Mouse (Mus musculus) kidney, adult 2 months (tissue): ENCODE data around the gene Rcl1. TPM values are rescaled to one million over a fixed set of nuclear protein-coding genes. Genes with fewer than 3 reads are reported as not detected.

Experiments used
- DNase-seq: peaks from one replicate; pipeline ENCODE4 v3.0.0; 2021
- H3K27ac ChIP-seq: fragments of 200-500 bp; 2 replicates; pipeline ENCODE4 v1.5.1; 2012; ENCODE audit warnings: low read depth, low read length, control low read depth, inconsistent platforms; ENCODE audit not compliant: insufficient read depth
- H3K27me3 ChIP-seq: fragments of 200-500 bp; replicated peaks from 2 replicates; pipeline ENCODE4 v1.6.1; 2012; ENCODE audit warnings: mild to moderate bottlenecking, moderate library complexity, low read length, inconsistent platforms; ENCODE audit not compliant: control insufficient read depth, insufficient read depth
- H3K36me3 ChIP-seq: fragments of 200-500 bp; 2 replicates; pipeline ENCODE4 v1.6.1; 2012; ENCODE audit warnings: mild to moderate bottlenecking, moderate library complexity, low read length, inconsistent platforms; ENCODE audit not compliant: control insufficient read depth, insufficient read depth
- H3K4me1 ChIP-seq: fragments of 200-500 bp; 2 replicates; pipeline ENCODE4 v1.6.1; 2011; ENCODE audit warnings: low read length; ENCODE audit not compliant: control insufficient read depth, insufficient read depth
- H3K4me3 ChIP-seq: fragments of 200-500 bp; 2 replicates; pipeline ENCODE4 v1.5.1; 2011; ENCODE audit warnings: mild to moderate bottlenecking, low read depth, low read length, control low read depth; ENCODE audit not compliant: insufficient read depth
- CTCF ChIP-seq: fragments of 200-500 bp; conservative IDR thresholded peaks from 2 replicates; pipeline ENCODE4 v1.5.1; 2011; ENCODE audit warnings: low read depth, mild to moderate bottlenecking, control low read depth, low read length, moderate library complexity, mixed read lengths; ENCODE audit not compliant: insufficient read depth, insufficient read length
- POLR2A ChIP-seq: fragments of 200-500 bp; IDR thresholded peaks from one replicate; pipeline ENCODE4 v1.6.1; 2011; ENCODE audit warnings: low read depth, low read length, control low read depth
- WGBS: fragments of 180-500 bp; shearing (Covaris S2); methylation state at CpG from one replicate; pipeline ENCODE4 v1.1.7; 2018; 5-methylcytosine and 5-hydroxymethylcytosine counted together
- polyA plus RNA-seq: library from polyadenylated mRNA; depleted of rRNA; stranded (reverse); fragments of >200 nt; gene quantifications from 2 replicates; pipeline ENCODE4 v1.2.3, GENCODE M21; 2012

The Rcl1 gene
- polyA plus RNA-seq, 1 experiment: 17.6 TPM

GRCm38 (mm10) chr19:29112662-29113061, 11.5 kb downstream of the Rcl1 start:
- 20% methylated on average over 8 of the region's 8 CpGs for whole genome bisulfite sequencing
- no peaks in the 10 kb centered on the region for H3K36me3 ChIP-seq
- H3K4me3 ChIP-seq: 0 out of 2 replicates have a peak overlapping the region, but pooled peaks have one; percentile 0
- H3K27ac ChIP-seq: peak overlapping the region; percentile 30
- peak; percentile 90 for DNase-seq
- TF ChIP-seq POLR2A (no peak), CTCF (peak; percentile 48)
- no peaks in the 10 kb centered on the region for H3K27me3 ChIP-seq
- peaks cover 8% of the 10 kb centered on the region; the same call in 1 of the 2 replicates for H3K4me1 ChIP-seq

DNA sequence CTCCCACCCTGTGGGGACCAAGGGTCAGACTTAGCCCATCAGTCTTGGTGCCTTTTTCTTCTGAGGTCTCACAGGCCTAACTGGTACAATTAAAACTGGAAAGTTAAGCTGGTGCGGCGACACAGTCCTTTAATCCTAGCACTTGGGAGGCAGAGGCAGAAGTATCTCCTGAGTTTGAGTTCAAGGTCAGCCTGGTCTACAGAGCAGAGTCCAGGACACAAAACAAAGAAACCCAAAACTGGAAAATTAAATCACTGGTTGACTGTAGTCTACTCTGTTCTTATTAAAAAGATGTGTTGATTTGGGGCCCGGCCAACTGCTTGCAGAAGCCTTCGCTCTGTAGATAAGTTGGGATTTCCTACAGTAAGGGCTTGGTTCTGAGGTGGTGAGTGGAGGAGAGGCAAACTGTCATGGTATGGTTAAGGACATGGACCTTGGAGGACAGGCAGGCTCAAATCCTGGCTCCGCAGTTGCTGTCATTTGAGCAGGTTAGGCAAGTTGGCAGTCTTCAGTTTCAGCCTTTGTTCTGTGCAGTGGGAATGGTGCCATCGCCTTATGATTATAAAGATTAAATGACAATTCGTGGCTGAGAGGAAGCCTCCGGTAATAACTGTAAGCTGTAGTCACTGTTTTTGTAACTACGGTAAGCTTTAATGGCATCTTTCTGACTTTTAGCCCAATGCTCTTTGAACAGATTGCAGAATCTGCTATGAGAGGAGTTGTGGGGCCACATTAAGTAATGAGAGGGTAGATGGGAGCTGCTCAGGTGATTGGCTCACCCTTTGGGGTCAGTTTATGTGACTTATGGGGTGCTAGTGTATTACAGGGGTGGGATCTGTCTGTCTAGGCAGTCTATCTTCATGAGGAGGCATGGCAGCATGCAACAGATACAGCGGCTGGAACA, 12.8 kb downstream of the Rcl1 start:
- no peak overlapping the region for H3K4me3 ChIP-seq
- H3K27me3 ChIP-seq: no peaks in the 10 kb centered on the region
- H3K27ac ChIP-seq: peak overlapping the region; percentile 32; the same call in 1 of the 2 replicates
- H3K36me3 ChIP-seq: no peaks in the 10 kb centered on the region
- TF ChIP-seq CTCF: no peak
- 79% methylated on average over 10 of the region's 10 CpGs for WGBS
- DNase-seq: peak; percentile 45
- peaks cover 8% of the 10 kb centered on the region; the same call in 1 of the 2 replicates for H3K4me1 ChIP-seq

DNA sequence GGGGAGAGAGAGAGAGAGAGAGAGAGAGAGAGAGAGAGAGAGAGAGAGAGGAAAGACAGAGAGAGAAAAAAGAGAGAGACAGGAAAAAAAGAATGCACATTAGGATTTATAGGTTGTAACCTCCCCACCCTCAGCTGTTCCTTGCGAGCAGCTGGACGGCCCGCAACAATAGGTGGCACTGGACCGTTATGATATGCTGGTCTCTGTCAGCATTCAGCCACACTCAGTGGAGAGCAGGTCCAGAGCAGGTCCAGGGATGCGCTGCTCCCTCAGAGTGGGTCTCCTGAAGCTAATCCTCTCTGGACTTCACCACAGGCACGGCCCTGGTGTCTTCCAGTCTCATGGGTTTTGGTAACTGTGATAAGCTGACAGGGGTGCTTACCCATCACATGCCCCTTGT, 15.6 kb downstream of the Rcl1 start:
- Histone ChIP-seq H3K4me1 (peaks cover 19% of the 10 kb centered on the region), H3K36me3 (no peaks in the 10 kb centered on the region), H3K27ac (no peak overlapping the region), H3K4me3 (no peak overlapping the region), H3K27me3 (no peaks in the 10 kb centered on the region)
- TF ChIP-seq POLR2A (no peak), CTCF (no peak)
- DNase-seq: no peak
- WGBS: 86% methylated on average over 6 of the region's 6 CpGs

DNA sequence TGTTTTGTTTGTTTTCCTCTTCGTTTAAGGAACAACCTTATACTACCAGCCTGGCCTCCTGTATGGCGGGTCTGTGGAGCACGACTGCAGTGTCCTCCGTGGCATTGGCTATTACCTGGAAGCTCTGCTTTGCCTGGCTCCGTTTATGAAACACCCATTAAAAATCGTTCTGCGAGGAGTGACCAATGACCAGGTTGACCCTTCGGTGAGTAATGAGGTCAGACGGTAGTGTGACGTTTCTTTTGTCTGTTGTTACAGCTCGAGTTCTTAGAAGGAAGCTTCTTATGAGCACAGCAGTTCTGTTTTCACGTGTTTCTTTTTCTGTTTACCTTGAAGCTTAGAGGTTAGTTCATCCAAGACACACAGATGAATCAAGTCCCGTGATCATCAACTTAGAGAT, 17.0 kb downstream of the Rcl1 start:
- Histone ChIP-seq H3K4me3 (no peak overlapping the region), H3K27me3 (no peaks in the 10 kb centered on the region), H3K27ac (no peak overlapping the region), H3K36me3 (no peaks in the 10 kb centered on the region), H3K4me1 (peaks cover 15% of the 10 kb centered on the region)
- no peak for TF ChIP-seq CTCF
- no peak for TF ChIP-seq POLR2A
- DNase-seq: no peak
- whole genome bisulfite sequencing: 69% methylated on average over 13 of the region's 13 CpGs

DNA sequence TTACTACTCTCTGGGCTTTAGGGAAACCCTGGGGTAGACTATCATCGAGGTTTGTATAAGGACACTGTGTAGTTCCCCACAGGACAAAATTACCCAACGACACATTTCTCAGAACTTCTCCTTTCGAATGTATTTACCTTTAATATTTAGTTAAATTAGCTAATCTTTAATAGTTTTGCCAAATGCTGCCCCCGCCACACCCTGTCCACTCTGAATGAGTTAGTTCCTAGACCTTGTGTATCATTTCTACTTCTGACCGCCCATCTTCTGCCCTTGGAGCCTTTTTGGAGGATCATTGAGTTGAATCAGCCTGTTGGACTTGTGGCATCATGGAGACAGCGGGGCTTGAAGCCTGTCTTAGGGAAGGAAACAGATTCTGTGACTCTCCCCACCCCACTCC, 19.1 kb downstream of the Rcl1 start:
- peak; percentile 64 for DNase-seq
- H3K36me3 ChIP-seq: no peaks in the 10 kb centered on the region
- H3K4me1 ChIP-seq: peaks cover 11% of the 10 kb centered on the region
- no peaks in the 10 kb centered on the region for H3K27me3 ChIP-seq
- H3K4me3 ChIP-seq: no peak overlapping the region
- 54% methylated on average over 6 of the region's 6 CpGs for WGBS
- peak overlapping the region; percentile 78 for H3K27ac ChIP-seq
- TF ChIP-seq CTCF: no peak
- TF ChIP-seq POLR2A: no peak

DNA sequence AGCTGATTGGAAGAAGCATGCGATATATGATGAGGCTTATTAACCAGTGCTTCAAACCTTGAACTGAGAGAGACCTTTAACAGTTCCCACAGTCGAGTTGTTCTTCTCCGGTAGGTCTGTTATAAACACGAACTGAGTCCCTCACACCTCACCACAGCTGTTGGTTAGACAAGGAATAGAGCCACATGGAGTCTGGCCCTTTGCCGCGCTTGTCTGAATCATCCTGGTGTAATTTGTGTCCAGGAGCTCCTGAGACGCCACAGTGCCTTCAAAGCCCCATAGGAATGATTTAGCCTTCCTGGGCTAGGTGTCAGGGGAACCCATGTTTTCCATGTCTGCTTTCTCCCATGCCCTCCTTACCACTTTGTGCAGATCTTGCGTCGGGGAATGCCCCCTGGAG, 20.2 kb downstream of the Rcl1 start:
- peak; percentile 52 for DNase-seq
- TF ChIP-seq CTCF: no peak
- TF ChIP-seq POLR2A: no peak
- no peaks in the 10 kb centered on the region for H3K36me3 ChIP-seq
- 54% methylated on average over 9 of the region's 9 CpGs for whole genome bisulfite sequencing
- H3K27me3 ChIP-seq: no peaks in the 10 kb centered on the region
- H3K4me1 ChIP-seq: peaks cover 11% of the 10 kb centered on the region
- H3K4me3 ChIP-seq: no peak overlapping the region
- H3K27ac ChIP-seq: peak overlapping the region; percentile 67

GRCm38 (mm10) chr19:29124886-29125585, 23.9 kb downstream of the Rcl1 start:
- Histone ChIP-seq H3K27me3 (no peaks in the 10 kb centered on the region), H3K4me1 (peaks cover 11% of the 10 kb centered on the region), H3K4me3 (no peak overlapping the region), H3K27ac (no peak overlapping the region), H3K36me3 (no peaks in the 10 kb centered on the region)
- DNase-seq: no peak
- TF ChIP-seq CTCF (no peak), POLR2A (no peak)
- 90% methylated on average over 13 of the region's 13 CpGs for WGBS
